Mouse (Mus musculus): ENCODE data around the gene Rab3gap1.

Rab3gap1 gene

DNA sequence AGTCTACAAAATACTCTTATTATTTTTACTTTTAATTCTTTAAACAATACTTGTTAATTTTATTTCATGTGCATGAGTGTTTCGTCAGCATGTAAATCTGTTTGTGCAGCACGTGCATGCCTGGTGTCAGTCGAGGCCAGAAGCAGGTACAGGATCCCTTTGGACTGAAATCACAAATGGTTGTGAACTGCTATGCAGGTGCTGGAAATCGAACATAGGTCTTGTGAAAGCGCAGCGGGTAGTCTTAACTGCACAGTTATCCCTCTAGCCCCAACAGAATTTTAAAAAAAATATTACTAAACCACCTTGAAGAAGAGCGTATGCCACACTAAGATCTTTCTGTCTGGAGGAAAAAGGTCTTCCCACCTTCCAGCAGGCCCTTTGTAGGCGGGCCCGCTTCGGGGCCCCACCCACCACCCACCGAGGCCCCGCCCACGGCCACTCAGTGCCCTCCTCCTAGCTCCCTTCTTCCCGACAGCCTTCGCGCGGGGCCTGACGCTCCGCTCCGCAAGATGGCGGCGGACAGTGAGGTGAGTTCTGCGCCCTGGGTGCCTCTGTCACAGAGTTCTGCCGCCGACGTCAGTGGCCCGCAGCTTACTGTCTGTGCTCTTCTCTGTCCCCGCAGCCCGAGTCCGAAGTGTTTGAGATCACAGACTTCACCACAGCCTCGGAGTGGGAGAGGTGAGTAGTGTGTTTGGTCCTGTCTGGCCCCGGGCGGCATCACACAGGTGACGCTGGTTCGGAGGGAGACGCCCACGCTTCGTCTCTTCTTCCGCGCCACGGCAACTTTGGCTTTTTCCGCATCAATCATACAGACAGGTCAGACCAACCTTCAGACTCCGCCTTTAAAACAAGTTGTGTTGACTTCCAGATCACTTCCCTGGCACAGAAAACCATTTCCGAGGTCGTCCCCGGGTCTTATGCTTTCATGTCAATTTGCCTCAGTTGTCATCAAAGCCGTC is at the start of gene Rab3gap1:
Gene Rab3gap1 (plus strand): TSS at position 474 of the 962 bp plus-strand sequence.
- peak; percentile 86 for DNase-seq (ENCODE audit: low spot score)

DNA sequence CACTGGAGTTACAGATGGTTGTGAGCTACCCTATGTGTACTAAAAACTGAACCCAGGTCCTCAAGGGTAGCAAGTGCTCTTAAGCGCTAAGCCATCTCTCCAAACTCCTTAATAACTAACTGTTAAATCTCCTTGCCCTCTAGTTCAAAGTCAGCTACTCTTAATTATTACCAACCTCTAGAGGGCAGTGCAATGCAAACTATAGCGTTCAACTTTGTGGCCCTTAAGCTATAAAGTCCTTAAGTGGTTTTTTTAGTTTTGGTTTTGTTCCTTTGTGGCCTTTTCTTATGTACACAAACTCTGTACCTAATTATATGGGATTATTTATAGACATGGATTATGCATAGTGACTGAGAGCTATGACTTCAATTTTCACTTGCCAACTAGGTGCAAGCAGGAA is 41.2 kb upstream of the Rab3gap1 start:
- peak; percentile 60 for DNase-seq (ENCODE audit: low spot score)

DNA sequence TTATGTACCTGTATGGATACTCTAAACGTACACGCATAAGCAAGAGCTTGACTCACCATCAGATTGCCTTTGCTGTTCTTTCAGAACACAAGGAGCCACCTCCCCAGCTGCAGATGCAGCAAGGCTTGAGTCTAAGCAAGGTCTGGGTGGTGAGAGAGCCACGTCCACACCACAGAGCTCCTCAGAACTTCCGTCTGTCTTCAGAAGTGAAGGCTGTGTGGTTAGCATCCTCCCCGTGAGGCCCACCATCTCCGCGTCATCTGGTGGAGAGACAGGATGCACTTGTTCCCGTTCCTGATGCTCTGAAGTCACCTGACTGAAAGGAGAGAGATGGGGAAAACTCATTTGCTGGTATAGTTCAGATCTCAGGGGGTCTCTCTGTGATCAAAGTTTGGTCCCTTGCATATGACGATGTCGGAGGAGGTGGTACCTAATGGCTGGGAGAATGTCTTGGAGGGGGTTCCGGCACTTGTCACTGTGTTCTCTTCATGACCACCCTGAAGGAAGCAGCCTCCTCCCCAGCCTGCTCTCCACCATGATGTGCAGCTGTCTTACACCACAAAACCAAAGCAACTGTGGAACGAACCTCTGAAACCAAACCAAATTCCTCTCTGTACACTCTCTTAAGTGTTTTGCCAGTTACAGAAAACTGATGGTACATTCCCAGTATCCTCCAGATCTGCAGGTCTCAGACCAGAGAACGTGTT is 38.2 kb upstream of the Rab3gap1 start:
- no peak for DNase-seq (ENCODE audit: low spot score)

DNA sequence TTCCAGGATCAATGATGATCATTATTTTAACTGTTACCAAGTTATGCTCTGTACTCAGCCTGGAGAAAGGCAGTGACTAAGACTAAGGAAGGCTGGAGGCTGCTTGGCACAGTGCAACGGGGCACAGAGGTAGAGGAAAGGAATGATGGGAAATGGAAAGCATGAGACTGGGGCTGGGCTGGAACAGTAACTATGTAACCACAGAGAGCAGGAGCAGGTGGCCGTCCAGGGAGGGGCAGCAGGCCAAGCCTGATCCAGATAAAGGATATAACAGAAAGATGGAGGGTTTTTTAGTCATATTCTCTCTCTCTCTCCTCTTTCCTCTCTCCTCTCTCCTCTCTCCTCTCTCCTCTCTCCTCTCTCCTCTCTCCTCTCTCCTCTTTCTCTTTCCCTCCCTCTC is 34.9 kb upstream of the Rab3gap1 start:
- DNase-seq (ENCODE audit: low spot score): no peak

DNA sequence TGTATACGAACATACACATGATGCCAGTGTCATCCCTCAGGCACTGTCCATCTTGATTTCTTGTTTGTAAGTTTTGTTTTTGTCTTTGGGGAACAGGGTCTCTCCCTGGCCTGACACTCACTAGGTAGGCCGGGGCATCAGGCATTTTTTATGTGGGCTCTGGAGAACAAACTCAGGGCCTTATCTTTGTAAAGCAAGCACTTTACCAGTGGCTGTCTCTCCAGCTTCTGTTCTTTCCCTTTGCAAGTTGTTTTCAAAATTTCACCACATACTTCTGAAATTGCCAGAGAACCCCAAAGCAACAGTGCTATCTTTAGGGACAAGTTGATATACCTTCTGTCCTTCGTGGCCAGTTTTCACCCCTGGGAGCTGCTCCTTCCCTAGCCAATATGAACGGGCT is 34.4 kb upstream of the Rab3gap1 start:
- DNase-seq (ENCODE audit: low spot score): no peak

DNA sequence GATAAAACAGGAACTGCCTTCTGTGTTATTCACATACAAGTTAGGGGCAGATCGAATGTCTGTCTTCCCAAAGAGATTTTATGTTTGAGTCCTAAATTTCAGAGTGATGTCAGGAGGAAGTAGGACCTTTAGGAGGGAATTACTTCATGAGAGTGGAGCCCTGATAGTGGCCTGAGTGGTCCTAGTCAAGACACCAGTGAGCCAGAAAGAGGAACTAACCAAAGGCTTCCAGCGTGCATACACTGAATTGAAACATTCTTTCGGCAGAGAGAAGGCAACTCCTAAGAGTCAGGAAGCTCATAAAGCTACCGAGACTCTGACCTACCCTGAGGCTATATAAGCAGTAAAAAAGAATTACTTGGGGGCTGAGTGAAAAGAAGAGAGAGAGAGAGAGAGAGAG is 32.0 kb upstream of the Rab3gap1 start:
- no peak for DNase-seq (ENCODE audit: low spot score)

GRCm38 (mm10) chr1:127838602-127839001 is 30.0 kb upstream of the Rab3gap1 start:
- no peak for DNase-seq (ENCODE audit: low spot score)

- no peak for DNase-seq (ENCODE audit: low spot score)
These were observed 23.1 kb upstream of the Rab3gap1 start for GRCm38 (mm10) chr1:127845472-127845871.

DNA sequence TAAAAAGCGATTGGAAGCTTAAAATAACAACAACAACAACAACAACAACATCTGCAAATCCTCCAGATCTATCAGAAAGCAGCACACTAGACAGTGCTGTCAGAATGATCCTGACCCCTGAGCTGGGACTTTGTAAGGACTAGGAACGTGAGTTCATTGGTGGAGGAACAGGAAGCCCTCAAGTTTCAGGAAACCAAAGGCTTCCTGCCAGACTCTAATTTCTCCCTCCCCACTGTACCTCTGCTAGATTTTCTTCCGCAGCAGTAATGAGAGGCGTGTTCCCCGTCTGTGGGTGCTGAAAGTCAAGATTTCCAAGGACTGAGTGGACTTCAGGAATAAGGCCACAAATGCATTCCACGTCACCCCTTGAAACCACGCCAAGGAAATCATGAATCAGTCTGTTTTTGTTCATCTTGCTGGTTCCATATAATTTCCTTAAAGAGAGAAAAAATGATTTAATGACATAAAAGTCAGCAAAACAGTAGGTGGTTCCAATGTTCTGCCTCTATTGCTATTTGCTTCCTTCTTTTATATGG is 18.4 kb upstream of the Rab3gap1 start:
- DNase-seq (ENCODE audit: low spot score): no peak

GRCm38 (mm10) chr1:127854486-127855222 is 13.9 kb upstream of the Rab3gap1 start, which contains the start of gene Map3k19:
TSS of gene Map3k19 (minus strand) at chr1:127855031.
- no peak for DNase-seq (ENCODE audit: low spot score)

- DNase-seq (ENCODE audit: low spot score): no peak
These were observed 9.5 kb upstream of the Rab3gap1 start for GRCm38 (mm10) chr1:127858945-127859648.

DNA sequence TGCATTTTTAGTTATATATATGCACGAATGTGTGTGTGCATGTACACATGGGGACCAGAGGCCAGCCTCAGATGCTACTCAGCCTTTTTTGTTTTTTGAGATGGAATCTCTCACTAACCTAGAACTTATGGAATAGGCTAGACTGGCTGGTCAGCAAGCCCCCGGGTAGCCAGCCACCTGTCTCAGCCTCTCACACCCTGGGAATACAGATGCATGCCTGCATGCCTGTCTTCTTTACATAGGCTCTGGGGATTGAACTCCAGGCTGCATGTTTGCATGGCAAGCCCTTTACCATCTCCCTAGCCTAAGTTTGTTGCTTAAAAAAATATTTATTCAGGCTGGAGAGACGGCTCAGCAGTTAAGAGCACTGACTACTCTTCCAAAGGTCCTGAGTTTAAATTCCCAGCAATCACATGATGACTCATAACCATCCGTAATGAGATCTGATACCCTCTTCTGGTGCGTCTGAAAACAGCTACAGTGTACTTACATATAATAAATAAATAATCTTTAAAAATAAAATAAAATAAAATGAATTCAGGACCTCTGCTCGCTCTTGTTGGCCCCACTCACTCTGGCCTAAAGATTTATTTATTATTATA is 8.7 kb upstream of the Rab3gap1 start:
- DNase-seq (ENCODE audit: low spot score): no peak

GRCm38 (mm10) chr1:127860492-127860891 is 8.1 kb upstream of the Rab3gap1 start:
- no peak for DNase-seq (ENCODE audit: low spot score)

- no peak for DNase-seq (ENCODE audit: low spot score)
These were observed 6.7 kb upstream of the Rab3gap1 start for GRCm38 (mm10) chr1:127861900-127862299.

GRCm38 (mm10) chr1:127863806-127864205 is 4.8 kb upstream of the Rab3gap1 start:
- DNase-seq (ENCODE audit: low spot score): no peak

GRCm38 (mm10) chr1:127869276-127869675 is 703 bp downstream of the Rab3gap1 start:
- DNase-seq (ENCODE audit: low spot score): peak; percentile 14

- no peak for DNase-seq (ENCODE audit: low spot score)
These were observed 30.8 kb downstream of the Rab3gap1 start for GRCm38 (mm10) chr1:127899401-127899800.

DNA sequence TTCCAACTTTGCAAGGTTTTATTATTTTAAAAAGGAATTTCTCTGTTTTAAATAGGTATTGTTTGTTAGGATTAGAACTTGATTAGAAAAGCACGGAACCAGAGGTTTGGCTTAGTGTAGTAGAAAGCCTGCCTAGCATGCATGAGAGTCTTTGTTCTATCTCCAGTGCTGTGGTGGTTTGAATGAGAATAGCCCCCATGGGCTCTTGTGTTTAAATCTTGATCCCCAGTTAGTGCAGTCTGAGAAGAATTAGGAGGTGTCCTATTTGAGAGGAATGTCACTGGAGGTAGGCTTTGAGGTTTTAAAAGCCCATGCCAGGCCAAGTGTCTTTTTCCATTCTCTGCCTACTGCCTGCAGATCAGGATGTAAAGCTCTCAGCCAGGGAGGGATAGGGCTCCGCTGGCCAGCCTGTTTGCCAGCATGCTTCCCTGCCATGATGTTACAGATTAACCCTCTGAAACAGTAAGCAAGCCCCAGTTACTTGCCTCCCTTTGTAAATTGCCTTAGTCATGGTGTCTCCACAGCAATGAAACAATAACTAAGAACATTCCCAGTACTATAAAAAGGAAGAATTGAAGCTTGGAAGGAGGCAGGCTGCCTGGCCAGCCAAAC is 36.3 kb downstream of the Rab3gap1 start:
- DNase-seq (ENCODE audit: low spot score): no peak

GRCm38 (mm10) chr1:127913116-127913515 is 44.5 kb downstream of the Rab3gap1 start:
- DNase-seq (ENCODE audit: low spot score): no peak

DNA sequence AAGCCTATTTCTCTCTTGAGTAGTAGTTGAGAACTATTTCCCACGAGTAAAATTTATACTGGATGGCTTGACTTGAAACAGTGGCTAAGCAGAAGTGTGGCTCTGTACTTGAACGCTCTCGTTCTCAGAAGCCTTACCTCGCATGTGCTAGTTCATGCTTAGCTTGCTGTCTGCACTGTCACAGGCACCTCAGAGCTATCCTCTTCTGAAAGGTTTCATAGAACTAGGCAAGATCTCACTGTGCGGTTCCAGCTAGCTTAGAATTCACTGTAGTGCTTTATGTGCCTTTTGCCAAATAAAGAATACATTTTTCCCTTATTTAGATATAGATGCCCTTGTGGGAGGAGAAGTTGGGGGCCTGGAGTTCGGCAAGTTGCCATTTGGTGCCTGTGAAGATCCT is 46.7 kb downstream of the Rab3gap1 start:
- DNase-seq (ENCODE audit: low spot score): no peak

- no peak for DNase-seq (ENCODE audit: low spot score)
These were observed 47.2 kb downstream of the Rab3gap1 start for GRCm38 (mm10) chr1:127915802-127916201.
